Mouse (Mus musculus): Measurements from ENCODE around the gene Acat2. TPM values are rescaled to one million over a fixed set of nuclear protein-coding genes. Genes with fewer than 3 reads are reported as not detected.

Gene Acat2
- polyA plus RNA-seq, 2 experiments: 67.4 to 110 TPM

DNA sequence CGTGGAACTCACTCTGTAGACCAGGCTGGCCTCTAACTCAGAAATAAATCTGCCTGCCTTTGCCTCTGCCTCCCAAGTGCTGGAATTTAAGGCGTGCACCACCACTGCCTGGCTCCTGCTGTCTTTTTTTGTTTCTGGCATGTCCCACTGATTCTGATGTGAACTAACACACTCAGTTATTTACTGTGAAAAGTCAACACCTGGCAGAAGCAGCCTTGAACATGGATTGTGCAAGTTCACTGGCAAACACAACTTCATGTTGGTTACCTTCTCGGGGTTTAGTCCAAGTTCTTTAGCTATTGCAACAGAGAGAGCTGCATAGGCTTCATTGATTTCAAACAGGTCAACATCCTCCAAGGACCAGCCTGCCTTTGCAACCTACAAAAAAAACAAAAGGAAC is 35.5 kb downstream of the Acat2 start:
- Histone ChIP-seq H3K4me3 (replicated peaks; ENCODE audit: low read length) (no peak overlapping the region), H3K27me3 (ENCODE audit: control insufficient read depth, insufficient read depth, low read length) (no peaks in the 10 kb centered on the region), H3K4me1 (ENCODE audit: control insufficient read depth, insufficient read depth, low read length) (no peaks in the 10 kb centered on the region), H3K9me3 (ENCODE audit: control insufficient read depth, low read length) (no peaks in the 10 kb centered on the region), H3K4me2 (replicated peaks; ENCODE audit: low read depth, low read length, severe bottlenecking) (no peak overlapping the region), H3K36me3 (ENCODE audit: control insufficient read depth, insufficient read depth, low read length) (peaks cover 63% of the 10 kb centered on the region), H3K27ac (replicated peaks; ENCODE audit: low read depth, low read length) (no peak overlapping the region), H3K9ac (ENCODE audit: low read depth, low read length, severe bottlenecking) (no peak overlapping the region)
- ATAC-seq (ENCODE audit: low FRiP score, low read depth) (no peak), DNase-seq (ENCODE audit: low spot score) (no peak)
- TF ChIP-seq POLR2A (IDR thresholded peaks at IDR 0.05; ENCODE audit: borderline replicate concordance, extremely low read depth, insufficient read depth, insufficient read length): no peak
- WGBS: 96% methylated on average over 3 of the region's 3 CpGs

GRCm38 (mm10) chr17:12921073-12921472 is 39.5 kb downstream of the Acat2 start:
- H3K4me3 ChIP-seq (replicated peaks; ENCODE audit: low read length): no peak overlapping the region
- no peak overlapping the region for H3K27ac ChIP-seq (replicated peaks; ENCODE audit: low read depth, low read length)
- no peak for DNase-seq (ENCODE audit: low spot score)
- ATAC-seq (ENCODE audit: low FRiP score, low read depth): no peak
- H3K9ac ChIP-seq (ENCODE audit: low read depth, low read length, severe bottlenecking): no peak overlapping the region
- no peak overlapping the region for H3K4me2 ChIP-seq (replicated peaks; ENCODE audit: low read depth, low read length, severe bottlenecking)
- no peaks in the 10 kb centered on the region for H3K9me3 ChIP-seq (ENCODE audit: control insufficient read depth, low read length)
- no peak for TF ChIP-seq POLR2A (IDR thresholded peaks at IDR 0.05; ENCODE audit: borderline replicate concordance, extremely low read depth, insufficient read depth, insufficient read length)
- H3K36me3 ChIP-seq (ENCODE audit: control insufficient read depth, insufficient read depth, low read length): peaks cover 78% of the 10 kb centered on the region
- 96% methylated on average over 1 of the region's 1 CpGs for WGBS
- H3K27me3 ChIP-seq (ENCODE audit: control insufficient read depth, insufficient read depth, low read length): no peaks in the 10 kb centered on the region
- peaks cover 6% of the 10 kb centered on the region; the same call in 1 of the 2 replicates for H3K4me1 ChIP-seq (ENCODE audit: control insufficient read depth, insufficient read depth, low read length)

- ATAC-seq (ENCODE audit: low FRiP score, low read depth) (peak; percentile 19), DNase-seq (ENCODE audit: low spot score) (peak; percentile 36)
- peaks cover 61% of the 10 kb centered on the region for H3K36me3 ChIP-seq (ENCODE audit: control insufficient read depth, insufficient read depth, low read length)
These were observed 43.8 kb downstream of the Acat2 start for GRCm38 (mm10) chr17:12916588-12917380.

DNA sequence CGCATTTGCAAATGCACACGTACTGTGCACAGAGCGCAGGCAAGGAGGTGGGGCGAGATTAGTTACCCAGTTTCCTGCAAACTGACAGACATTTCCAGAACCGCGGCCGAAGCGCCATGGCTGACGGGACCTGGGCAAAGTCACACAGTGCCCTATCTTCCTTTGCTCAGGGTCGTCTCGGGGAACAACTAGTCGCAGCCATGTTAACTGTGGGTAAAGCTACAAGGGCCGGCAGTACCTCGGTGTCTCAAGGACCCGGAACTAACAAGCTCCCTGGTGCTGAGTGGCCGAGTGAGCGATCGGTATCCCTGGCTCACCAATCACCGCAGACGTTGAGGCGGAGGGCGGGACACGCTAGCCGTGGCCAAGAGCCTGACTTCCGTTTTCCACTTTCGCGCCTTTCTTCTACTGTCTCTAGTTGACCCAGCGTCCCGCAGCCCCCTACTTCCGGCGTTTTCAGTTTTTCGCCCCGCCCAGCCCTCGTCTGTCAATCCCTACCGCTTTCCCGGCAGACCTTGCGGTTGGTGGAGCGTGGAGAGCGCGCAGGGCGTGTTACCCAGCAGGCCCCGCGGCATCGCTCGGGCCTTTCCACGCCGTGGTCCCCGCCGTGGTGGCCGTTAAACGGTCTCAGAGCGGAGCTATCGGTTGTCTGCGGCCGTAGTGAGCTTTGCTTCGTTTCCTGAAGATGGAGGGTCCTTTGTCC is 44.5 kb downstream of the Acat2 start, which contains the start of gene Mrpl18:
Gene Mrpl18, minus strand, starts transcription at position 465 of the 703 bp plus-strand sequence.
- H3K4me3 ChIP-seq (replicated peaks; ENCODE audit: low read length): peak within 1 kb of the TSS; percentile 94
- under 1% methylated on average over 46 of the region's 56 CpGs for WGBS
- peak within 1 kb of the TSS; percentile 99 for H3K9ac ChIP-seq (ENCODE audit: low read depth, low read length, severe bottlenecking)
- peak within 1 kb of the TSS; percentile 93 for H3K27ac ChIP-seq (replicated peaks; ENCODE audit: low read depth, low read length)
- H3K9me3 ChIP-seq (ENCODE audit: control insufficient read depth, low read length): no peaks in the 10 kb centered on the region
- H3K27me3 ChIP-seq (ENCODE audit: control insufficient read depth, insufficient read depth, low read length): no peaks in the 10 kb centered on the region
- DNase-seq (ENCODE audit: low spot score) (peak; percentile 100), ATAC-seq (ENCODE audit: low FRiP score, low read depth) (peak; percentile 99)
- peak; percentile 90; the same call in 1 of the 2 replicates for TF ChIP-seq POLR2A (IDR thresholded peaks at IDR 0.05; ENCODE audit: borderline replicate concordance, extremely low read depth, insufficient read depth, insufficient read length)
- peaks cover 62% of the 10 kb centered on the region for H3K36me3 ChIP-seq (ENCODE audit: control insufficient read depth, insufficient read depth, low read length)
- H3K4me1 ChIP-seq (ENCODE audit: control insufficient read depth, insufficient read depth, low read length): peaks cover 9% of the 10 kb centered on the region; the same call in 1 of the 2 replicates
- H3K4me2 ChIP-seq (replicated peaks; ENCODE audit: low read depth, low read length, severe bottlenecking): peak within 1 kb of the TSS; percentile 84

More at GRCm38 (mm10) chr17:12916588-12917380, 43.8 kb downstream of the Acat2 start:
- Histone ChIP-seq H3K9me3 (ENCODE audit: control insufficient read depth, low read length) (no peaks in the 10 kb centered on the region), H3K9ac (ENCODE audit: low read depth, low read length, severe bottlenecking) (peak overlapping the region; percentile 99), H3K4me2 (replicated peaks; ENCODE audit: low read depth, low read length, severe bottlenecking) (peak overlapping the region; percentile 84), H3K4me3 (replicated peaks; ENCODE audit: low read length) (peak overlapping the region; percentile 94), H3K27me3 (ENCODE audit: control insufficient read depth, insufficient read depth, low read length) (no peaks in the 10 kb centered on the region), H3K4me1 (ENCODE audit: control insufficient read depth, insufficient read depth, low read length) (peaks cover 9% of the 10 kb centered on the region; the same call in 1 of the 2 replicates), H3K27ac (replicated peaks; ENCODE audit: low read depth, low read length) (peak overlapping the region; percentile 93)
- no peak for TF ChIP-seq POLR2A (IDR thresholded peaks at IDR 0.05; ENCODE audit: borderline replicate concordance, extremely low read depth, insufficient read depth, insufficient read length)
- under 1% methylated on average over 39 of the region's 40 CpGs for WGBS

DNA sequence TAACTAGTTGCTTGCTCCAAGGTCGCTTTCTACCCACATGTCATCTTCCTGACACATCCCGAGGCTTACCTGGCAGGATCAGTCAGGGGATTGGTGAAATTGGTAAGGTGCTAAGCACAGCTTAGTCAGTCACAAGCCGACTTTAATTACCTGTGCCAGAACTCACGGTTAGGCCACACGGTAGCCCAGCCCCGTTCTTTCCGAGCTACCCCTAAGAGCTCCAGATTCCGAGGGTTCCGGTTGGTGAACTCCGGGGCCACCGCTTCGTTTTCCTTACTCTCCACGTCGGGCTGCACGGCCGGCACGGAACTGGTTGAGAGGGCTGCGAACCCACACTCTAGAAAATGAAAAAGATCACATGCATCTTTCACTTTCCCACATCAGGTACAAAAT is 45.1 kb downstream of the Acat2 start, which contains the start of gene Tcp1:
Gene Tcp1, plus strand, starts transcription at position 214 of the 393 bp plus-strand sequence.
- Histone ChIP-seq H3K36me3 (ENCODE audit: control insufficient read depth, insufficient read depth, low read length) (peaks cover 61% of the 10 kb centered on the region), H3K9me3 (ENCODE audit: control insufficient read depth, low read length) (no peaks in the 10 kb centered on the region), H3K27ac (replicated peaks; ENCODE audit: low read depth, low read length) (peak within 1 kb of the TSS; percentile 93), H3K4me2 (replicated peaks; ENCODE audit: low read depth, low read length, severe bottlenecking) (peak within 1 kb of the TSS; percentile 84), H3K9ac (ENCODE audit: low read depth, low read length, severe bottlenecking) (peak within 1 kb of the TSS; percentile 99), H3K4me3 (replicated peaks; ENCODE audit: low read length) (peak within 1 kb of the TSS; percentile 94), H3K27me3 (ENCODE audit: control insufficient read depth, insufficient read depth, low read length) (no peaks in the 10 kb centered on the region), H3K4me1 (ENCODE audit: control insufficient read depth, insufficient read depth, low read length) (peaks cover 9% of the 10 kb centered on the region; the same call in 1 of the 2 replicates)
- DNase-seq (ENCODE audit: low spot score) (no peak), ATAC-seq (ENCODE audit: low FRiP score, low read depth) (no peak)
- TF ChIP-seq POLR2A (IDR thresholded peaks at IDR 0.05; ENCODE audit: borderline replicate concordance, extremely low read depth, insufficient read depth, insufficient read length): no peak
- WGBS: under 1% methylated on average over 18 of the region's 18 CpGs
